Mouse (Mus musculus) yolk sac, embryonic 10.5 days (tissue): Measurements from ENCODE around the gene Thsd4.

Source experiments
- DNase-seq: peaks from one replicate; pipeline ENCODE4 v3.0.0-alpha.2; 2017; ENCODE audit warnings: low spot score

Thsd4 gene

DNA sequence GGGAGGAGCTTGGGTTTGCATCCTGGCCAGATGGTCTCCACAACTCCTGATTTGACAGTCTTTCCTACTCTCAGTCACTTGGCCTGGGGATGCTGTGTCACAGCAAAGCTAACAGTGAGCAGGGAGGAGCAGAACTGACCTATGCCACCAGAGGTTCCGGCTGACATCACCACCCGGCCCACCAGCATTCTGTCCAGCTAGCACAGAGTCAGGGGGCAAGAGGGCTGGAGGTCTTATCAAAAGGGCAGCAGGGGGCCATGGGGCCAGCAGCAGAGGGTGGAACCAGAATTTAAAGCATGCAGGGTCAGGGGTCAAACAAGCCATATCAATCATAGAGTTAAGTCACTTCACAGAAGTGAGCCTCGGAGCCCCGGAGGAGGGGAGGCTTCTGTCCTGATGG, 4.7 kb downstream of the Thsd4 start:
- peak; percentile 63 for DNase-seq

DNA sequence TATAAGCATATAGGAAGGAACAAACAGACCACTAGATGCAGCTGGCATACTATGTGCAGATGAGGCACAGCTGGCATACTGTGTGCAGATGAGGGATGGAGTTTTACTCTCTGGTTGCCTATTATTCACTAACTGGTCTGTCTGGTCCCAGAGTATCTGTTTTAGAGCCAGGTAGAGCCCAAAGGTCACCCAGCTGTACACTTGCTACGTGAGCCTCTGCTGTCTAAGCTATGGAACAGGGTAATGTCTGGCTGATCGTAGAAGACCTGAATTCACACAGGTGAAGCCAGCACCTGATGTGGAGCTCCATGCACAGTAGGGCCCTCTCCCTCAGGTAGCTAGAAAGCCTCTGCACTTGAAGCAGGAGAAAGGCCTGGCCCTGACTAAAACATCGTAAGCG, 5.5 kb downstream of the Thsd4 start:
- no peak for DNase-seq

DNA sequence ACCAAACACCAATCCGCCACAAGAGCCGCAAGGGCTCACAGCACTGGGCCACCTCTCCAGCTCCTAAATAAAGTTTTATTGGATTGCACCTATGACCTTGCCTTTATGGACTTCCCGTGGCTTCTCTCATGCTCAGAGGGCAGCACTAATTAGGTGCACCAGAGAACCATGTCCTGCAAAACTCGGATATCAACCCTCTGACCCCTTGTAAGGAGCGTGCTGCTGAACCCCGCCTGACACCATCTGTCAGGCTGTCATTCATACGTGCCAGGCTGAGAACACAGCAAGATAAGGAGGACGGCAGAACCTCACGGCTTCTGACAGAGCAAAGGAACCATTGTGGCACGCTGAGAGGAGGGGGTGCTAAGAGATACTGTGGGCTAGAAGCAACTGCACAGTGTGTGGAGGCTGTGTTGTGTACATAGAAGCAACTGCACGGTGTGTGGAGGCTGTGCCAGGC, 8.5 kb downstream of the Thsd4 start:
- DNase-seq = peak; percentile 42

DNA sequence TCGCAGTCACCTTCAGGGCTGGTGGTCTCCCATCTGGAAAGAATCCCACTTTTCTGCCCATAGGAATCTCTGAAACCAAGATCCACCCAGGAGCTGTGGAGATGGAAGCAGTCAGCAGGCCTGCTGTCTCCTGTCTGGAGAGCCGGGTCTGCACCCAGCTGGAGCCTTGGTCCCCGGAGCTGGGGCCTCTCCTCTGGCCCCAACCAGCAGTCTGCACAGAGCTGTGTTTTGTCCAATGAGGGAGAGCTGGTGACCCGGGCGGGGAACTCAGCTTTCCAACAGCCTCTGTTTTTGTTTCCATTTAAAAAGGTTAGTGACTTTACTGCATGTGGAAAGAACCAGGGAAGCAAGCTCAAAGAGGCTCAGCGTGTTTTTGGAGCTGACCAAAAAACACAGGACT, 11.0 kb downstream of the Thsd4 start:
- no peak for DNase-seq

DNA sequence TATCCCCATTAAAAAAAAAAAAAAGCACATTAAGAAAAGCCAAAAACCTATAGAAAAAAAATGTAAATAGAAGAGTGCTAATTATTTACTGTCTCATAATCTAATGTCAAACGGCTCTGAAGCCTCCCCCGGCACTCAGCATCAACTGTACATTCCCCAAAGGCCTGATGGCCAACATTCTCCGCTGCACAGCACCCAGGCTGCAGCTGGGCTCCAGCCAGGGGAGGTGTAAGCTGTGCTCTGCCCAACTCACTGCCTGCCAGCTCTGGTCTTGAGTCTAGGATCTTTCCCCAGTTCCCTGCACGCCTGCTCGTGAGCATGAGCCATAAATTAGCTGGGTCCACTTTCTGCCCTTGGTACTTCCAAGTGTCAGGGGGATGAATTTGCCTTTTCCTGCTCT, 15.7 kb downstream of the Thsd4 start:
- no peak for DNase-seq

DNA sequence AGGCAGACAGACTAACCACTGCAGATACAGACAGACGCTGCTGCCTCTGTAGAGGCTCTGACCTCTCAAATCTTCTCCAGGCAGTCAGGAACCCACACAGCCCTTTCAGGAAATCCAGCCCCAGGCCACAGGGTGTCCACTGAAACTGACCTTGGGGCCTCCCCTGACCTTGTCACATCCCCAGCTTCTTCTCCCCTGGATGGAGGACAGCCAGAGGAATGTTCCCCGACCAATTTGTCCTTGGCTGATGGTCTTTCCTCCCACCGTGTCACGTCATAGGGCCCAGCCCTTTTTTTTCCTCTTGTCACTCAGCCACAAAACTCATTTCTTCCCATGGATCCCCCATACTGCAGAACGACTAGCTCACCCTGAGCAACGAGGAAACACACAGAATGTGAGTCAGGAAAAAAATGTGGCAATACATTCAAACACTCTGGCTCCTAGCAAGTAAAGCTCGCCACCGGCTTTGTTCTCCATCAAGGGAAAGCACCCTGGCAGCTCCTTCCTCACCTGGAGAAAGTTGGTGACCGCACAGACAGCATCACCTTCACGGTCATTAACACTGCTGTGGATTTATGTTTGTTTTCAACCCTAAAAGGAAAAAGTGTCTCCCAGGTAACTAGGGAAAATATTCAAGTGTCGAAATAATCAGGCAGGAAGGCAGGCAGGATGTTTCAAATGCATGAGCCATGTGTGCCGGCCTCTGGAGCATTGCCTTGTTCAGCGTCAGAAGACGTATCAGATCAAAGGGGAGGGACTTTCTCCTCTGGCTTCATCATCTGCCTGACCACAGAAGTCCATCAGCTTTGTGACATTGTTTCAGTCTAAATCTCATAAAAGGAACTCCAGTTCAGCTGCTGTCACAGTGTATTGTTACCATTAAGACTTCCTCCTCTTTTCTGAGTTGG, 17.2 kb downstream of the Thsd4 start:
- DNase-seq = no peak

DNA sequence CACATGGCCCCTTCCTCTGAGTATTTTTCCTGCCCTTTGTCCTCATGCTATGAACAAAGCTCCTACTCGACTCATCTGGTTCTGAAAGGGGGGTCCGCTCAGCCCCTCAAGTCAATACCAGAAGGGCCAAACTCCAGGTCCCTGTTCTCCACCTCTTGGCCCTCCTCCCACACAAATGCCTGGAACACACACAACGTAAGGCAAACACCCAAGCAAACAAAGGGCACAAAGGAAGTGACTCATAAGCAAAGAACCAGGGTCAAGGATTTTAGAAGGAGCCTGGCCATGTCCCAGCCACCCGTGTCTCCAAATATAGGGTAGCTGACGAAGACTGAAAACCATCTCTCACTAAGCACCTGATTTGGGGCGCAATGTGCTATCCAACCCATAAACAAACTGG, 19.6 kb downstream of the Thsd4 start:
- no peak for DNase-seq

DNA sequence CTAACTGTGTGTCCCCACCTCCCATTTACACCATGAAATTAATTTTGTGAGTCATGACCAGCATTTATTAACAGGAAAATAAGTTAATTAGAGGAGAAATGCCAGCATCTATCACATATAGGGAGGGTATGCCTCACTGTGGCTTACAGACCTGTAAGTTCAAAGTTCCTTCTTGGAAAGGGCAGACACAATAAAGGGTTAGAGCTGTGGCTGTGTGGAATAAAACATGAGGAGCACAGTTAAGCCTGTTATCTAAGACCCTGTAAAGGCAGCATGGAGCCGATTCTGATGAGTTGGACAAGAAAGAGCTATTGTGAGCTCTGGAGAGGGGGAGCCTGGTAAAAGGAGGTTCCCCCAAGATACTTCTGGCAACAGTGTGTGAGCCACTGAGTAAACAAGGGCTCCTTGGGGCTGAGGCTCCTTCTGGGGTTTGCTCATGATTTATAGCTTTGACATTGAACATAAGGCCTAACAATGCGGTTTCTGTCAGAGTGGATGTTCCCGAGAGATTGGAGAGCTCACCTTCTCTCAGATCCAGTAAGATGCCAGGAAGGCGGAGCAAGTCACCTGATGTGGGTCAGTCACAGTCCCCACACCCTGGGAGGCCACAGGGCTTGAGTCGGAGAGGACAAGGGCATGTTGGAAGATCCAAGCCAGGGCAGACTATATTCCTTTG, 20.2 kb downstream of the Thsd4 start:
- no peak for DNase-seq

DNA sequence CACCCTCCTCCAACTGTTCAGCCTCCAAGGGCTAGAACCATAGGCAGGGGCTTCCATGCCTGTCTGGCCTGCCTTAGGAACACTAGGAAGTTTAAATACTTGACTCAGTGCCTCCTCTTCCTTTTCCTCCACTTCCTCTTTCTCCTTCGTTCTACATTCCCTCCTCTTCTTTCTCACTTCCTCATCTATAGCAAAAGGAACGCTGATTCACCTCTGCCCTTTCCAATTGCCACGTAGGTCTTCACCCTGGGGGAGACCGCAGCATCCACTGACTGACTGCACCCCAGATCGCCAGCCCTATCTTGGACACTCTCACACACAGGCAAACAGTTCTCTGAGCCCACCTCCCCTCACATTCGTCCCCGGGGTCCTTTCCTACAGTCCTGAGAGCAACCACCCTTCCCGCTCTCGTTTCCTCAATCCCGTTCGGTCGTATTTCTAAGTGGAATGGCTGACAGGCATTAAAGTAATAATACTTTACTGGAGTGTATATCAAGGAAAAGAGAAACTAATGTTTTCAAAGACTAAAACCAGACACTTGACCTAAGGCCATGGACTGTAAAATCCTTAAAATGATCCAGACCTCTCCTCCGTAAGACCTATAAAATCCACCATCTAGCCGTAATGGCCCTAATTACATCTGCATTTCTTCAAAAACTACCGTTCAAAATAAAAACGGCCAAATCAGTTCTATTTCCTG, 29.4 kb downstream of the Thsd4 start:
- no peak for DNase-seq

DNA sequence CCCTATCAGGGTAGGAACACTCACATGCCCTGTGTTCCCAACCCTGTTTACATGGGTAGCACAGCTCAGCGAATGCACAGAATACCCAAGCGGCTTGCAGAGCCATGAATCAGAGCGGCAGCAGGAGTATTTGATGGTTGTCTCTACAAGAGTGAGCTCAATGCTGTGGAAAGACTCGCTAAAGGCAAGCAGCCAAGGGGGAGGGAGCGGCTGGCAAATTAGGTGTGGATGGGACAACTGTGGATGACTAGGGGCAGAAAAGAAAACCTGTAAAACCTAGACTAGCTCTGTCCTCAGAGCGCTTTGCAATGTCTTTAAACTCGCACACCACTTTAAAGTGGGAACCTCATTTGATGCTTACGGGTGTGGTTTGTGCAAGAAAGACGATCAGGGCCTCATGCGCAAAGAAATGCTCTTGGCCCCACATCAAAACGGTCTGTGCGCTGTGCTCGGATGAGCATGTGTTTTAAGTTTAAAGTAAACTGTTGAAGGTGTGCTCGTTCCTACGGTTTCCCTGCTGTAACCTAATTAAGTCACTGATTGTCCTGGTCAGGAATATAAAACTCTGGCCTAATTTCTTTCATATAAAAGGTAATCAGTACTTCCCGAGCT, 30.3 kb downstream of the Thsd4 start:
- DNase-seq = no peak

DNA sequence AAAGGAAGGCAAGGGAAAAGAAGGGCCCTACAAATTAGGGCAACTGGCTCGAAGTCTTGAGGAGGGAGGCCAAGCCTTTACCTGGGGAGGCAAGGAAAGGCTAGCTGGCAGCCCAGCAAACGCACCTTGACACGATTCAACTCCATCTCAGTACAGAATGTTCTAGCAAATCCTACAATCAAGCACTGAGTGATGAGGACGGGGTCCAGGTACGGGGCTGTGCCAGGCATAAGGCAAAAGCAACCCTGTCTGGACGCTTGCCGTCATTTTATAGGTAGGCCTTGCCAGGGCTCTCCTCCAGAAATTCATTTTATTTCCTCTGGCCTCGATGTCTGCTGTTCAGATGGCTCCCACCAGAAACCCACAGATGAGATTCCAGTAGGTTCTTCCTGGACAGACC, 30.8 kb downstream of the Thsd4 start:
- DNase-seq = no peak

DNA sequence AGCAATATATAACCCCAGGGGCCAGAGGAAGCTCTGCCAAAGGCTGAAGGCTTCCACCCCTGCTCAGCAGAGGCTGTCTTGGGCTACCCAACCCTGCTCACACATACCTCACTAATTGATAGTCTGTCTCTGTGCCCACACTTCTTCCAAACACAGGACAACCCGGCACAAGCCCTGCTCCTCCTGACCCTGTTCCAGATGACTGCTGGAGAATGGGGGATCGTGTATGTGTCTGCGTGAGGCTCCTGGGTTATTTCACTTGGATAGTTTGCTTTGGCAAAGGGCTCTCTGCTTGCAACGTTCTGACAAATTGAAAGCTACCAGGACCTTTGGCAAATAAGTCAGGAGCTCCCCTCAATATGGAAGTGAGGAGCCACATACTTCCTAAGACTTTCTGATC, 33.0 kb downstream of the Thsd4 start:
- no peak for DNase-seq

DNA sequence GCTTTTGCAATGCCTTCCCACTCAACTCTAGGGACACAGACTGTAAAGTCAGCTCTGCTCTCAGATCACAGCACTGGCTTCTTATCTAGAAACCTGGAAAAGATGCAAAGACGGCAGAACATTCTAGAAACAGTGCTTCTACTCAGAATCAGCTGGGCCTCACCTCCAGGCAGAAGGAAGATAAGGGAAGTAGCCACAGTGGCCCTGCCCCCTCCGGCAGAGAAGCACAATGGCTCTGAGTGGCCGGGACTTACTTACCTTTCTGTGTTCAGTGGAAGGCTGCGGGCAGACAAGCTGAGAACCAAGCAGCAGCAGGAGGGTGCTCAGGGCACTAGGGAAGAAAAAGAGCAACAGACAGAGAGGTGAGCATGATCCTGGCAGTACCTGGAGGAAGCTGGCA, 39.7 kb downstream of the Thsd4 start:
- no peak for DNase-seq

DNA sequence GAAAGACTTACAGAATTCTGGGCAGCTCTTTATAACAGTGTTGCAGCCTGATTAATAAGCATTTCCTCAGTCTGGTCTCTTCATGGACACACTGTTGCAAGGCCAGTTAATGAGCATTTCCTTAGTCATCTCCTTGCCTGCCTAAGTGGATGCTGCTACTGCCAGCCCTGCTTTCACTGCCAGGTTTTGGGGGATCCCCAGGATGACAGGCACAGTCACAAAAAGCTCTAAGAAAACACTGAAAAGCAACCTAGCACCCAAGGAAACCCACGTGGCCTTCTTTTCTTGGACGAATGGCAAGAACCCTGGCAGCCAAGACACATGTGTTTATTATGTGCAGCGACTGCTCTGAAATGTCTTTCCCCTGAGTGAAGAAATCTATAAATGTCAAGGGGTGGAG, 41.8 kb downstream of the Thsd4 start:
- no peak for DNase-seq

DNA sequence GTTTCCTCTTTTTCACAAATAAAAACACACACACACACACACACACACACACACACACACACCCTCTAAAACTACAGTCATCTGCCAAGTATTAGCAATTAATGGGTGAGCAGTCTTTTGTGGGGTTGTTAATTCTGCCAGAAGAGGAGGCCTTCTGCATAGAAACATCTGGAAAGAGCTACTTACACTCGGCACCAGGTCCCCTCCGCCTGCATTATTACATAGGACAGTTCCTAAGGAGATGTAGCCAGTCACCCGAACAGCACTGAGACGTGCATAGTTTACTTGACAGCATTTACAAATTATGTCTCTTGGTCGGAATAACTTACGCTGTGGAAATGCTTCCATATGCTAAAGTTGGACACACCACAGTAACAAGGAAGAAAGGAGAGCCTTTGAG, 43.0 kb downstream of the Thsd4 start:
- DNase-seq = no peak

DNA sequence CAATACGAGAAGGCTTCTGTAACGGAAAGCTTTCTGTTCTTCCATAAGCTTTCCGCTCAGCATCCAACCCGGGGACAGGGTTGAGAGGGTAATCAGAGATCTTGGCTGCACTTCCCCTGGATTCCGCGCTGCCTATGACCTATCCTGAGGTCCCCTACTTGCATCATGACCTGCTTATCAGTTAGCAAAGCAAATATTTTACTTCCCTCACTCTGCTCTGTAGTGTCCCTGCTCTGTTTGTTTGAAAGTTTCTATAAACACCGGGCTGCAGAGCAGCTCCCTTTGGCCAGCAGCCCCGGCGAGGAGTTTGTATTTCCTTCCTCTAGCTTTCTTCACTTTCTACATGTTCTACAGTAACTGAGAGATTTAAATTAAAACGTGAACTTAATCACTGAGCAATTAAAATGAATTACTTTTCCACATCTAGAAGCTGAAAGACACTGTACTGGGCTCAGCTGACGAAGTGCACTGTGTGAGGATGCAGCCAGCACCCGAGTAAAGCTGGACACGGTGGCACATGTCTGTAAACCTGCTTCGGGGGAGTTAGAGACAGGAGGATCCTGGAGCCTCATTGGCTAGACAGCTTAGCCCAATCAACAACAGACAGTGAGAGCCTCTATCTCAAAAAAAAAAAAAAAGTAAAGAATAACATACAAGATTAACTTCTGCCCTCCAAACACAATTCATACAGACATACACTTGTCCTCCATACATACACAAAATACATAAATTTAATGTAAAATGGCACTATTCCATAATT, 43.7 kb downstream of the Thsd4 start:
- peak; percentile 69 for DNase-seq

DNA sequence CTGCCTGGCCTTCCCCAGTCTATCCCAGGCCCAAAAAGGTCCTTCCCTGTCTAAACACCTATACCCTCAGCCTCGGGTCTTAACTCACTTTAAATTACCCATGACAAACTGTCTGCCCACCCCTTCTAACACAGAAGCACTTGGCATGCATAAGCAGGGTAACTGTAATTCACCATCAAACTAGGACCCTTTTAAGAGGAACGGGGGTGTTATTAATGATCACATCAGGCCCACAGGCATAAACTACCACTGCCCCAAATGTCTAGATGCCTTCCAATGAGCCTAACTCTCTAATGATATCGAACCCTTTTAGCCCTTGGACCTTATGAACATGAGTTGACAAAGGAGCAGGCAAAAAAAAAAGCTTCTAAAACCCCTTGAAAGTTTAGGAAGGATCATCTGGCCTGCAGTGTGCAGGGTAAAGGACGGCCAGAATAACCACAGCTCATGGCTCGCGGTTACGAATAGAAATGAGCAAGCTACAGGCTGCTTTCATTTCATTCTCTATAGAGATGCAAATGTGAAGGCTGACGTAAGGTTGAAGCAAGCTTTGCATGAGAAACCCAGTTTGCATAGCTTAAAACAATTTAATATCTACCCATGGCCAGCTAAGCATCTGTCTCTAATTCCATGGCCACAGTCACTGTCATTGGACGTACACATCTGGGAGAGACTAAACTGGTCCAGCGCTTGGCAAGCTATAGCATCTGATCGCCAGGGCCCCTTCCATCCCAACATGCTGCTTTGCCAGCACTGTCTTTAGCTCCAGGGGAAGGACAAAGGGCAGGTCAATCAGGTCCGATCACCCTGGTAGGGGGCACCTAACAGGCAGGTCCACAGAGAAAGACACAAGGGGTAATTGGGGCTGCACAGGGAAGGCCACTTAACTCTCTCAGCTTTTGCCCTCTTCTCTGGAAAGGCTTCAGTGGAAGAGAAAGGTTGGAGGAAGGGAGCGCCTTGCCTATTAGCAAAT, 61.5 kb downstream of the Thsd4 start:
- DNase-seq = no peak

DNA sequence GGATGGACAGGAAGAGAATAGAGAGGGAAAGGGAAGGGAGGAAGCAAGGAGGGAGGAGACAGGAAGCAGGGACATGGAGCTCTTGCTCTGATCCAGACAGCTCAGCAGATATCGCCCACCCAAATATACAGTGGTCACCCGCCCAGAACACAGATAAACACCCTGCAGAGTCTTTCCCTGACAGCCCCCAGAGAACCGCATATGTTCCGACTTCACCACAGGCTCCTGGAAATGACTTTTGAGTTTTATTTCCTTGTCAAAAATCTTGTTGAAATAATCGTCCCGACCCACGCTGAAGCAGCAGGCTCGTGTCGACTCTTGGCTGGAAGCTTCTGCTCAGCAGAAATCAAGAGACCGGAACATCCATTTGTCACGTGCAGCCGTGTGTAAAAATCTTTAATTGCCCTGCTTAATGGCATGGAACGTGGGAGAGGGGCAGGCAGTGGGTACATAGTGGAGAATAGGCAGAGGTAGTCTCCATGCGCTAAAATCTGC, 63.3 kb downstream of the Thsd4 start:
- DNase-seq = no peak

DNA sequence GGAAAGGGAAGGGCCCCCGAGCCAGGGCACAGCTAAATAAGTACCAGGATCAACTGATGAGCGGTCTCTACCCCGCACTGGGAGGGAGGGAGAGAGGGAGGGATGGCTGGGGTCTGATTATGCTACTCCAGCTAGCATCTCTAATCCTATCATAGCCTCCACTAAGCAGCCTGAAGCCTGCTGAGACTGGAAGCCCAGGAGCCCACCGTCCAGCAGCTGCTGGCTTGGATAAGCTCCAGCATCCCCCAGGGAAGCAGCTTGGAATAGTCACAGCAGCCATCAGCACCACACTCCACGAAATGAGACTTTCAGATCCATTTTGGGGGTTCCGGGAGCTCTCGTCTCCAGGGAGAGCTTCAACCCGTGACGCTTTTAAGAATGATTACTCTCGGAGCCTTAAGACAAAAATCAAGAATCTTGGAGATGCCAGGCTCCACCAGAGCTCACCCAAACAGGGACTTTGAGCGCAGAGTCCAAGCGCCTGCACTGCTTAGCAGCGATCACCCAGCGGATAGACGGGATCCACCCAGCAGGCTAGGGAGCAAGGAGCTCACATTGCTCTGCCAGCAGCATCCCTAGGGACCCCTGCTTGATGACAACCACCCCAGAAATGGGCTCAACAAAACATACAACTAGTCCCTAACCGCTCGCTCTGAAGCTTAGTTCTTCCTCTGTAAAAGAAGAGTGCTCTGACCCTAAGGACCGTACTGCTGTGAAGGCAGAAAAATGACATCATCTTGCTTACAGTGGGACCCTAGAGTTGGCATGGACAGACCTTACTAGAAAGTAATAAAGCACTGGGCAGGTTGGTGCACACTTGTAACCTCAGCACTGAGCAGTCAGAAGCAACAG, 64.3 kb downstream of the Thsd4 start:
- DNase-seq = no peak
